Mouse (Mus musculus) embryonic facial prominence, embryonic 14.5 days (tissue): ENCODE results near the gene Dnajb3. TPM values are rescaled to one million over a fixed set of nuclear protein-coding genes. Genes with fewer than 3 reads are reported as not detected.
"Not testable (repeated sequence)": the region's sequence is repeated elsewhere in the genome, so short reads cannot be mapped to it uniquely, and the experiment has no call there.

Source experiments
- ATAC-seq: fragments of 200-750 bp; cut with Nextera tagmentation; 2 replicates; pipeline ENCODE4 v1.8.0; 2017; ENCODE audit warnings: low read depth, moderate number of reproducible peaks, moderate TSS enrichment
- DNase-seq: peaks from one replicate; pipeline ENCODE4 v3.0.0-alpha.2; 2015; ENCODE audit warnings: low spot score
- H3K27ac ChIP-seq: fragments of 300-500 bp; sonication (generic); replicated peaks from 2 replicates; pipeline ENCODE4 v1.5.1; 2014; ENCODE audit warnings: low read depth, mild to moderate bottlenecking, low read length, moderate library complexity
- H3K27me3 ChIP-seq: fragments of 300-500 bp; sonication (generic); replicated peaks from 2 replicates; pipeline ENCODE4 v1.6.1; 2014; ENCODE audit warnings: low read length; ENCODE audit not compliant: control insufficient read depth, insufficient read depth
- H3K36me3 ChIP-seq: fragments of 300-500 bp; sonication (generic); 2 replicates; pipeline ENCODE4 v1.6.1; 2014; ENCODE audit warnings: low read length, mixed read lengths; ENCODE audit not compliant: control insufficient read depth, insufficient read depth
- H3K4me1 ChIP-seq: fragments of 300-500 bp; sonication (generic); 2 replicates; pipeline ENCODE4 v1.6.1; 2014; ENCODE audit warnings: antibody characterized with exemption, low read length; ENCODE audit not compliant: control insufficient read depth, insufficient read depth
- H3K4me2 ChIP-seq: fragments of 300-500 bp; sonication (generic); 2 replicates; pipeline ENCODE4 v1.6.1; 2014; ENCODE audit warnings: low read depth, mild to moderate bottlenecking, low read length, moderate library complexity, mixed read lengths
- H3K4me3 ChIP-seq: fragments of 300-500 bp; sonication (generic); 2 replicates; pipeline ENCODE4 v1.5.1; 2014; ENCODE audit warnings: low read depth, mild to moderate bottlenecking, low read length
- H3K9ac ChIP-seq: fragments of 300-500 bp; sonication (generic); 2 replicates; pipeline ENCODE4 v1.6.1; 2014; ENCODE audit warnings: low read depth, mild to moderate bottlenecking, low read length, moderate library complexity, mixed read lengths
- H3K9me3 ChIP-seq: fragments of 300-500 bp; sonication (generic); 2 replicates; pipeline ENCODE4 v1.6.1; 2016; ENCODE audit warnings: low read length; ENCODE audit not compliant: control insufficient read depth
- WGBS: fragments of 180-500 bp; shearing (Covaris S2); extraction: QIAGEN DNeasy Blood & Tissue Kit; methylation state at CpG from one replicate; pipeline ENCODE4 v1.1.7; 2014; 5-methylcytosine and 5-hydroxymethylcytosine counted together
- polyA plus RNA-seq: library from polyadenylated mRNA; unstranded; fragments of >200 nt; fragmentation: Nextera tagmentation; extraction: Ambion mirVana; gene quantifications from 2 replicates; pipeline ENCODE4 v1.2.1, GENCODE M21; 2014

Gene Dnajb3
- polyA plus RNA-seq, 1 experiment from 2014 or later = 8.7 TPM

GRCm38 (mm10) chr1:88197443-88197842 lies 8.1 kb downstream of the Dnajb3 start:
- Histone ChIP-seq H3K4me2 (no peak overlapping the region), H3K9me3 (no peaks in the 10 kb centered on the region), H3K9ac (no peak overlapping the region), H3K36me3 (no peaks in the 10 kb centered on the region), H3K27ac (no peak overlapping the region), H3K4me1 (no peaks in the 10 kb centered on the region), H3K4me3 (no peak overlapping the region), H3K27me3 (no peaks in the 10 kb centered on the region)
- ATAC-seq (no peak), DNase-seq (no peak)
- WGBS = 62% methylated on average over 3 of the region's 3 CpGs

DNA sequence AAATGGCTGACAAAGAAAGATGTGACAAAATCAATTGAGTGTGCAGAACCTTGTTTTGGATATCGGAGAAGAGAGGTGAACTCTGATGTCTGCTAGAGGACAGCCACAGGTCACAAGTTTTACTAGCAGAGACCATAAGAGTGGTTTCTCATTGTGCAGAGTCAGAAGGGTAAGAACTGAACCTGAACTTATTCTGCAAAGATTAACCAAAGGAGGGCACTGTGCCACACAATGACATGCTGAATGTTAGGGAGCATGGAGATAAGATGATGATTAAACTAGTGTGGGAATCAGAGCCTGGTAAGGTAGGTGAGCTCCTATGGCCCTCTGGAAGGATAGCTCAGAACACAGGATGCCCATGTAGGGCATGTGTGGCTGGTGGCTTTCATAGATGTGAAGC lies 9.9 kb downstream of the Dnajb3 start:
- H3K27me3 ChIP-seq = no peaks in the 10 kb centered on the region
- H3K36me3 ChIP-seq = no peaks in the 10 kb centered on the region
- no peaks in the 10 kb centered on the region for H3K9me3 ChIP-seq
- no peak overlapping the region for H3K9ac ChIP-seq
- H3K4me2 ChIP-seq = no peak overlapping the region
- no peak overlapping the region for H3K4me3 ChIP-seq
- WGBS = 91% methylated on average over 1 of the region's 1 CpGs
- H3K4me1 ChIP-seq = no peaks in the 10 kb centered on the region
- ATAC-seq = no peak
- DNase-seq = no peak
- H3K27ac ChIP-seq = no peak overlapping the region

DNA sequence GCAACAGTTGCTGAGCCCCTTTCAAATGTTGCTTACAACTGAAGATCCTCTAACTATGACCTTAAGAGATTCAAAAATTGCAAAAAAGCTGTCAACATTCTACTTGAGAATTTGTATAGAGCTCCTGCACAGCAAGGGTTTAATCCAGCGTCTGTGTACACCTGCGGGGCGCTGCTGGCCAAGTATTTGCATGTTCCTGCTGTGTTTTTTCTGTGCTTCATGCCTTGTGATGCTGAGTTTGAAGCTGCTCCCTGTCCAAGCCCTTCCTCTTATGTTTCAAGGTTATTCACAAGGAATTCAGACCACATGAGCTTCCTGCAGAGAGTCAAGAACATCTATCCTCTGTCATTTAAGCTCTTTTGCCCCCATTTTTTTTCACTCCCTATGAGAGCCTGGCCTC lies 13.4 kb downstream of the Dnajb3 start:
- H3K27ac ChIP-seq = no peak overlapping the region
- DNase-seq (no peak), ATAC-seq (no peak)
- WGBS = 83% methylated on average over 3 of the region's 3 CpGs
- H3K4me2 ChIP-seq = no peak overlapping the region
- no peaks in the 10 kb centered on the region for H3K27me3 ChIP-seq
- no peaks in the 10 kb centered on the region for H3K4me1 ChIP-seq
- no peak overlapping the region for H3K9ac ChIP-seq
- H3K36me3 ChIP-seq = no peaks in the 10 kb centered on the region
- H3K4me3 ChIP-seq = no peak overlapping the region
- 0 out of 2 replicates have a peak, but pooled peaks cover 3% of the 10 kb centered on the region for H3K9me3 ChIP-seq

DNA sequence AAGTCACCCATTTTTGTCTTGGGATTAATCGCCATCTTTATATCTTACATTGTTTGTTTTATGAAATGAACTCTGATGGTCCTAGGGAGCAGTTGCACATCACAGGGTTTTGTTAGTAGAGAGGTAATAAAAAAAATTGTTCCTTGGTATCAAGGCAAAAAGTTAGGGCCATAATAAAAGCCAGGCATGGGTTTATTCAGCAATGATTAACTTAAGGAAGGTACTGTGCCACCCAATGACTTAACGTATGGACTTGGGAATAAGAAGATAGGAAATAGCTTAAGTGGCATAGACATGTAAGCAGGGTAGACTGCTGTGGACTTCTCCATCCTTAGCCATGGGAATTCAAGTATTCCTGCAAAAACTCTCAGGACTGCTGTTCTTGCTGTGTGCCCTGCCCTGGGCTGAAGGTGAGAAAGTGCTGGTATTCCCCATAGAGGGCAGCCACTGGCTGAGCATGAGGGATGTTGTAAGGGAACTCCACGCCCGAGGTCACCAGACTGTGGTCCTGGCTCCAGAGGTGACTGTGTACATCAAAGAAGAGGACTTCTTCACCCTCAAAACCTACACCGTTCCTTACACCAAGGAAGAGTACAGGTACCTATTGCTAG lies 19.2 kb downstream of the Dnajb3 start:
- DNase-seq = no peak
- Histone ChIP-seq H3K4me3 (no peak overlapping the region), H3K27ac (no peak overlapping the region), H3K4me1 (no peaks in the 10 kb centered on the region), H3K27me3 (no peaks in the 10 kb centered on the region), H3K36me3 (no peaks in the 10 kb centered on the region), H3K9me3 (0 out of 2 replicates have a peak, but pooled peaks cover 3% of the 10 kb centered on the region), H3K4me2 (no peak overlapping the region), H3K9ac (no peak overlapping the region)
- 85% methylated on average over 5 of the region's 5 CpGs for WGBS
- no peak for ATAC-seq

- ATAC-seq (no peak), DNase-seq (no peak)
- WGBS = 73% methylated on average over 1 of the region's 1 CpGs
- H3K9ac ChIP-seq = no peak overlapping the region
- no peak overlapping the region for H3K4me3 ChIP-seq
- no peak overlapping the region for H3K27ac ChIP-seq
- H3K9me3 ChIP-seq = peaks cover 21% of the 10 kb centered on the region
- no peaks in the 10 kb centered on the region for H3K27me3 ChIP-seq
- H3K36me3 ChIP-seq = no peaks in the 10 kb centered on the region
- no peaks in the 10 kb centered on the region for H3K4me1 ChIP-seq
- no peak overlapping the region for H3K4me2 ChIP-seq
These were observed 25.9 kb downstream of the Dnajb3 start for GRCm38 (mm10) chr1:88179657-88180056.

DNA sequence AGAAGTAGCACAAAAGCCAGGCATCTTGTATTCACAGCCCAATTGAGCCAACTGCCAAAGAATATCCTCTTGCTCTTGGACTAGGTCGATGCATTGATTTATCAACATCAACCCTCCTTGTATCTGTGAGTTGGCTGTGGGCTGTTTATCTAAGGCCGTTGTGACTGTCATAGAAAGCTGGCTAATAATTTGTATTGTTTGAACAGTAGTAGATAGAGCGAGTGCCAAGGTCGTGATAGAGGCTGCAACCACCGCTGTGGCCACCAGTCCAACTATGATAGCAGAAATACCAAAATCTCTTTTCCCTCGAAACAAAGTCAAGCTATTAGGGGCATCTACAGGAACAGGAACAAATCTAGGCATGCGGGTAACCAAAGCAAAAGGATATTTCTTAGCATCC lies 33.4 kb downstream of the Dnajb3 start:
- WGBS = 92% methylated on average over 5 of the region's 7 CpGs
- not testable (repeated sequence) for H3K4me1 ChIP-seq, H3K27me3 ChIP-seq, DNase-seq, H3K27ac ChIP-seq, H3K4me2 ChIP-seq, ATAC-seq, H3K36me3 ChIP-seq, H3K4me3 ChIP-seq, H3K9ac ChIP-seq, H3K9me3 ChIP-seq

DNA sequence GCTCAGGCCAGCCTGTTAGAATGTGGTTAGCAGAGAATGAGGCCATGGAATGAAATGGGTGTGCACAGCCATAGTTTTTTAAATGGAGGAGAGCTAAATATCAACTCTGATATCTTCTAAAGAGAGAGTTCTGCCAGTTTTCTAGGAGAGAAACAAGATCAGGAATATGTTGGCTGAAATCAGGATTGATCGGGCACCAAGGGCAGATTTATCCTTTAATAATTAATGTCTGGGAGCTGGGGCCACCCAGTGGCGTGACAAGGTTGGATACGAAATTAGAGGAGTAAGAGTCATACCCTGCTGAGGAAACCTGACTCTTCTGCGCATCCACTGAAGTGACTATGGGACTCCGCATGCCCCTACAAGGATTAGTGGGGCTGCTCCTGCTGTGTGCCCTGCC lies 39.9 kb downstream of the Dnajb3 start, which contains the start of gene Ugt1a5:
Gene Ugt1a5 (plus strand): TSS at position 302 of the 400 bp plus-strand sequence.
- DNase-seq = no peak
- no peaks in the 10 kb centered on the region for H3K36me3 ChIP-seq
- H3K27ac ChIP-seq = no peak within 1 kb of the TSS
- no peak within 1 kb of the TSS for H3K4me2 ChIP-seq
- no peak within 1 kb of the TSS for H3K4me3 ChIP-seq
- WGBS = 79% methylated on average over 5 of the region's 5 CpGs
- no peaks in the 10 kb centered on the region for H3K27me3 ChIP-seq
- no peak for ATAC-seq
- H3K9ac ChIP-seq = no peak within 1 kb of the TSS
- no peaks in the 10 kb centered on the region for H3K9me3 ChIP-seq
- no peaks in the 10 kb centered on the region for H3K4me1 ChIP-seq

DNA sequence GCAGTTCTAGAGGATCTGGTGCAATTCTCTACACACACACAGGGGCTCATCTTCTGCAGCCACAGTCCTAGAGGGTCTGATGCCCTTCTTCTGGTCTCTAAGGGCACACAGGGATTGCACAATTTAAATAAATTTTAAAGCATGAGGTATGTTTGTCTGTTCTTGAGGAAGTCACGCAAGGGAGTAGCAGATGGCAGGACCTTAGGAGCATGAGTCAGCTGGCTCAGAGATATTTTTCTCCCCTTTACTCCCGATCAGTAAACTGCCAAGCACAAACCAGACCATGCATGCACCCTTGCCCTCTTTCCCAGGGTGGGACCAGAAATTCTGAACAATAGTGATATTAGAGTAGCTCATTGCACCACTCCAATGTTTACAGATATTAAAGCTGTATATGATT lies 47.2 kb downstream of the Dnajb3 start:
- Histone ChIP-seq H3K36me3 (no peaks in the 10 kb centered on the region), H3K9me3 (no peaks in the 10 kb centered on the region), H3K4me1 (no peaks in the 10 kb centered on the region), H3K27ac (no peak overlapping the region), H3K4me3 (no peak overlapping the region), H3K9ac (no peak overlapping the region), H3K4me2 (no peak overlapping the region), H3K27me3 (no peaks in the 10 kb centered on the region)
- WGBS = 74% methylated on average over 2 of the region's 2 CpGs
- no peak for DNase-seq
- no peak for ATAC-seq
